Mouse (Mus musculus) liver, adult 2 months (tissue): Measurements from ENCODE around the gene Zfp598. TPM values are rescaled to one million over a fixed set of nuclear protein-coding genes. Genes with fewer than 3 reads are reported as not detected.
A peak's percentile ranks its signal among the peaks of the same experiment; 100 is the strongest.
"Not testable (repeated sequence)": the region's sequence is repeated elsewhere in the genome, so short reads cannot be mapped to it uniquely, and the experiment has no call there.

ENCODE experiments used
- DNase-seq: peaks from one replicate; pipeline ENCODE4 v3.0.0-alpha.2; 2011; ENCODE audit warnings: low read depth, low spot score; ENCODE audit errors: extremely low read depth
- H3K27ac ChIP-seq: fragments of 200-500 bp; replicated peaks from 2 replicates; pipeline ENCODE4 v1.5.1; 2012; ENCODE audit warnings: low read depth, mild to moderate bottlenecking, control low read depth, inconsistent platforms, low read length; ENCODE audit not compliant: insufficient read depth
- H3K27me3 ChIP-seq: fragments of 200-500 bp; 2 replicates; pipeline ENCODE4 v1.6.1; 2012; ENCODE audit warnings: mild to moderate bottlenecking, moderate library complexity, low read length, inconsistent platforms; ENCODE audit not compliant: control insufficient read depth, insufficient read depth
- H3K36me3 ChIP-seq: fragments of 200-500 bp; 2 replicates; pipeline ENCODE4 v1.6.1; 2012; ENCODE audit warnings: low read length, inconsistent platforms; ENCODE audit not compliant: control insufficient read depth, insufficient read depth
- H3K4me1 ChIP-seq: fragments of 200-500 bp; 2 replicates; pipeline ENCODE4 v1.6.1; 2011; ENCODE audit warnings: low read length; ENCODE audit not compliant: control insufficient read depth, insufficient read depth
- H3K4me3 ChIP-seq: fragments of 200-500 bp; 2 replicates; pipeline ENCODE4 v1.5.1; 2011; ENCODE audit warnings: low read depth, mild to moderate bottlenecking, control low read depth, low read length, moderate library complexity; ENCODE audit not compliant: insufficient read depth
- H3K79me2 ChIP-seq: fragments of 200-500 bp; 2 replicates; pipeline ENCODE4 v1.6.1; 2012; ENCODE audit warnings: inconsistent platforms, mild to moderate bottlenecking, low read length, moderate library complexity; ENCODE audit not compliant: control insufficient read depth, insufficient read depth
- H3K9ac ChIP-seq: fragments of 200-500 bp; 2 replicates; pipeline ENCODE4 v1.6.1; 2012; ENCODE audit warnings: low read depth, mild to moderate bottlenecking, control low read depth, inconsistent platforms, low read length
- CTCF ChIP-seq: fragments of 200-500 bp; IDR thresholded peaks from 2 replicates; pipeline ENCODE4 v1.5.1; 2011; ENCODE audit warnings: low read depth, low read length, control low read depth
- POLR2A ChIP-seq: fragments of 200-500 bp; IDR thresholded peaks from 2 replicates; pipeline ENCODE4 v1.6.1; 2011; ENCODE audit warnings: low read length, control low read depth; ENCODE audit not compliant: insufficient read depth; ENCODE audit errors: extremely low read depth
- WGBS: fragments of 180-500 bp; shearing (Covaris S2); methylation state at CpG from one replicate; pipeline ENCODE4 v1.1.7; 2018; 5-methylcytosine and 5-hydroxymethylcytosine counted together
- polyA plus RNA-seq: library from polyadenylated mRNA; depleted of rRNA; stranded (reverse); fragments of >200 nt; gene quantifications from 2 replicates; pipeline ENCODE4 v1.2.3, GENCODE M21; 2012
- total RNA-seq: library from RNA; depleted of rRNA; stranded (reverse); fragments of >200 nt; gene quantifications from 2 replicates; pipeline ENCODE4 v1.2.3, GENCODE M21; 2014

Gene Zfp598
- total and polyA plus RNA-seq, 2 experiments = 11.1 to 106 TPM

GRCm38 (mm10) chr17:24715556-24715955 is 46.1 kb downstream of the Zfp598 start:
- 93% methylated on average over 6 of the region's 6 CpGs for WGBS
- H3K4me3 ChIP-seq = no peak overlapping the region
- TF ChIP-seq POLR2A (no peak), CTCF (no peak)
- peaks cover 2% of the 10 kb centered on the region; the same call in 1 of the 2 replicates for H3K4me1 ChIP-seq
- no peaks in the 10 kb centered on the region for H3K36me3 ChIP-seq
- no peak overlapping the region for H3K27ac ChIP-seq
- DNase-seq = no peak
- H3K9ac ChIP-seq = no peak overlapping the region
- H3K27me3 ChIP-seq = no peaks in the 10 kb centered on the region
- H3K79me2 ChIP-seq = no peaks in the 10 kb centered on the region; the same call in 1 of the 2 replicates

GRCm38 (mm10) chr17:24716166-24716682 is 46.7 kb downstream of the Zfp598 start:
- 95% methylated on average over 15 of the region's 15 CpGs for WGBS
- H3K36me3 ChIP-seq = peaks cover 2% of the 10 kb centered on the region; the same call in 1 of the 2 replicates

GRCm38 (mm10) chr17:24717943-24718342 is 48.5 kb downstream of the Zfp598 start, which contains the start of the genes Rnf151 and Rps2:
Gene Rnf151 (minus strand): TSS chr17:24718063.
Gene Rps2 (plus strand): TSS chr17:24718116.
- Histone ChIP-seq H3K36me3 (peaks cover 12% of the 10 kb centered on the region), H3K27me3 (no peaks in the 10 kb centered on the region), H3K9ac (no peak within 1 kb of the TSS), H3K4me3 (no peak within 1 kb of the TSS), H3K27ac (no peak within 1 kb of the TSS), H3K79me2 (peaks cover 3% of the 10 kb centered on the region; the same call in 1 of the 2 replicates), H3K4me1 (peaks cover 14% of the 10 kb centered on the region)
- WGBS = 93% methylated on average over 4 of the region's 4 CpGs
- no peak for DNase-seq
- no peak for TF ChIP-seq CTCF
- TF ChIP-seq POLR2A = no peak

More at GRCm38 (mm10) chr17:24716166-24716682, 46.7 kb downstream of the Zfp598 start:
- Histone ChIP-seq H3K4me1 (peaks cover 2% of the 10 kb centered on the region; the same call in 1 of the 2 replicates), H3K27me3 (no peaks in the 10 kb centered on the region), H3K27ac (no peak overlapping the region), H3K9ac (no peak overlapping the region), H3K79me2 (peaks cover under 1% of the 10 kb centered on the region; the same call in 1 of the 2 replicates), H3K4me3 (no peak overlapping the region)
- DNase-seq = no peak
- TF ChIP-seq CTCF (no peak), POLR2A (no peak)

- Histone ChIP-seq H3K36me3 (peaks cover 12% of the 10 kb centered on the region), H3K9ac (peak overlapping the region; percentile 80), H3K4me1 (peaks cover 19% of the 10 kb centered on the region), H3K4me3 (peak overlapping the region; percentile 72)
- H3K27me3 ChIP-seq, H3K27ac ChIP-seq, H3K79me2 ChIP-seq, DNase-seq: not testable (repeated sequence)
- WGBS = 48% methylated on average over 5 of the region's 5 CpGs
These were observed 49.5 kb downstream of the Zfp598 start for GRCm38 (mm10) chr17:24718938-24719337.

- H3K4me3 ChIP-seq = peak overlapping the region; percentile 76
- under 1% methylated on average over 61 of the region's 61 CpGs for WGBS
These were observed 50.2 kb downstream of the Zfp598 start for GRCm38 (mm10) chr17:24719494-24720222.

GRCm38 (mm10) chr17:24720616-24721015 is 51.1 kb downstream of the Zfp598 start:
- peak; percentile 73 for DNase-seq
- not testable (repeated sequence) for H3K27me3 ChIP-seq, H3K79me2 ChIP-seq
- H3K9ac ChIP-seq = peak overlapping the region; percentile 67
- peak overlapping the region; percentile 53 for H3K27ac ChIP-seq
- peaks cover 12% of the 10 kb centered on the region for H3K36me3 ChIP-seq
- under 1% methylated on average over 11 of the region's 11 CpGs for WGBS
- peaks cover 21% of the 10 kb centered on the region for H3K4me1 ChIP-seq
- H3K4me3 ChIP-seq = peak overlapping the region; percentile 76

More at GRCm38 (mm10) chr17:24719494-24720222, 50.2 kb downstream of the Zfp598 start:
- TF ChIP-seq POLR2A (peak; percentile 90), CTCF (no peak)
- Histone ChIP-seq H3K27ac (peak overlapping the region; percentile 63), H3K4me1 (peaks cover 21% of the 10 kb centered on the region), H3K79me2 (peaks cover 8% of the 10 kb centered on the region; the same call in 1 of the 2 replicates), H3K36me3 (peaks cover 12% of the 10 kb centered on the region), H3K9ac (peak overlapping the region; percentile 80), H3K27me3 (no peaks in the 10 kb centered on the region)
- peak; percentile 94 for DNase-seq

- H3K27me3 ChIP-seq, H3K79me2 ChIP-seq: not testable (repeated sequence)
- peak; percentile 18 for DNase-seq
- H3K4me1 ChIP-seq = peaks cover 21% of the 10 kb centered on the region
- peaks cover 12% of the 10 kb centered on the region for H3K36me3 ChIP-seq
- 0 out of 2 replicates have a peak overlapping the region, but pooled peaks have one; percentile 6 for H3K27ac ChIP-seq
- 17% methylated on average over 7 of the region's 7 CpGs for WGBS
- peak overlapping the region; percentile 15; the same call in 1 of the 2 replicates for H3K4me3 ChIP-seq
- H3K9ac ChIP-seq = peak overlapping the region; percentile 57
These were observed 52.0 kb downstream of the Zfp598 start for GRCm38 (mm10) chr17:24721383-24721955.
